Mouse (Mus musculus): ENCODE results near the gene Lpcat4.

Lpcat4 gene

DNA sequence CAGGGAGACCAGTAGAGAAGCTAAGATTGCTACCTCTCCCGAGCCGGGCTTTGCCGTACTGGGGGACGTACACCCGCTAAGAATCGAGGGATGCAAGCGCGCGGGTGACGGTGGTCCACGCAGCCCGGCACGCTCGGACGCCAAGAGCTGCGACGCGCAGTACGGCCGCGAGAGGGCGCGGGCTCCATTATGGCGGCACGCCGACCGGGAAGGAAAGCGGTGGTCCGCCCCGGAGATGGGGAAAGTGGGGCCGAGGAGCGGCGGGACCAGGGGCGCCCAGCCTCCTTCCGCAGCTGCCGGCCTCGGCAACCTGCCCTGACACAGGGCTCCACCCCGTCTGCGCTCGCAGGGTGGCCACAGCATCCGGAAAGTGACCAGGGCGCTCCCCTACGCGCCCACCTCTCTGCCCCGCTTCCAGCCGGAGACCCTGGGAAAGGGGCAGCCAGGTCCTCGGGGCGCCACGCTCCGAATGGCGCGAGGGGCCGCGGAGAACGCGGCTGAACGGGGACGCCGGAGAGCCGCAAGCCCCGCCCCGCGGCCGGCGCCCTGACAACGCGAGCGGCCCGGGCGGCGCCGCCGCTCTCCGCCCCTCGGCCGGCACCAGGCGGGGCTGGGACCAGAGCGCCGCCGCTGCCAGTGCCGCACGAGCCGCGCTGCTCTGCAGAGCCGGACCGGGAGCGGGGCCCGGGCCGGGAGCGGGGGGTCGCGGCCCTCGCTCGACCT, at the start of gene Lpcat4:
Gene Lpcat4, plus strand, starts transcription at position 257 of the 723 bp plus-strand sequence.
- DNase-seq = peak; percentile 92

- DNase-seq = peak; percentile 41
These were observed 42.4 kb upstream of the Lpcat4 start for GRCm38 (mm10) chr2:112196859-112197258.

- no peak for DNase-seq
These were observed 36.2 kb upstream of the Lpcat4 start for GRCm38 (mm10) chr2:112203056-112203455.

GRCm38 (mm10) chr2:112210142-112210541, 29.1 kb upstream of the Lpcat4 start:
- DNase-seq = peak; percentile 48

DNA sequence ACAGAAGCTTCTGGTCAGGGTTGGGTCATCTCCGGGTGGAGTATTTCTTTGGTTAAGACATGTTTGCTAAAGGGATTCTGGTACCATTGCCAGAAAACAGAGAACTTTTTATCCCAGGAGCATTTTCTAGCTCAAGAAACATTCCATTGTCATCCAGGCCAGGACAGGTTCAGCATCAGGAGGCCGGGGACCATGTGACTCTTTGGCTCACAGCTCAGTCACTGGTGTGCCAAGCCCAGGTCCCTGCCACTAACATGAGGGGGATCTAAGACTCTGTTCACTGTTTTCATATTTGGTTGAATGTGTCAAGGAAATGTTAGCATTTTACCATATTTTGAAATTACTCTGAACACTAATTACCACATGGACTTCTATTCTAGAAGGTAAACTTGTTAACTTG, 28.6 kb upstream of the Lpcat4 start:
- DNase-seq = no peak

- DNase-seq = peak; percentile 5
These were observed 23.3 kb upstream of the Lpcat4 start for GRCm38 (mm10) chr2:112215977-112216376.

DNA sequence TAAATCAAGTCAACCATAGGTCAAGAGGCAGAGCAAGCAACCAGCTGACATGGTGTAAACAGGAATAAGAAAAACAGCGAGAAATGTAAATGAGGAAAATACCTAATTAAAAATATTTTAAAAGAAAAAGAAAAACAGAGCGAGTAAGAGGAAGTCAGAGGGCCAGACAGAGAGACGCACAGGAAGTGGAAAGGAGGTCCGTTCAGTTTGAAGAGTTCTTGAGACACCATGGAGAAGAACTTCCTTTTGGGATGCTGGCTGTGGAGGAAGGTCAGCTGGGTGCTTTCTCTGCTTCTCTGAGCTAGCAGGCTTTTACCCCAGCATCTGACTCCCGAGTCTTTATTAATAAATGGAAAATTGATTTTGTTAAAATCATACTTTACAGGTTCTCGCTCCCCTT, 21.7 kb upstream of the Lpcat4 start:
- no peak for DNase-seq

GRCm38 (mm10) chr2:112220880-112221279, 18.4 kb upstream of the Lpcat4 start:
- DNase-seq = no peak

DNA sequence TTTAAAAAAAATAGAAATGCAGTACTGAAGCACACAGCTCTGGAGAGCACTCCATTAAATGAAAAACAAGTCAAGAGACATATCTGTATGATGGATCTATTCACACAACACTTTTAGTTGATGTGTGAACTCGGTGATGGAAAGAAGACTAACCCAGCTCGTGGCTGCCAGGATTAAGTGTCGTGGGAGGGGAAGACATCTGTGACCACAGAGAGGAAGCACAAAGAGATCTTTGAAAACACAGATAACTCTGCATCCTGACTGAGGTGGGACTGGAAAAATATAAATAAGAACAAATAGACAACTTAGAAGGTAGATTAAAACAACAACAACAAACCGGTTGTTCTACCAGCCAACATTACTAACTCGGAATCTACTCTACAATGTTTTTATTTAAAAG, 16.7 kb upstream of the Lpcat4 start:
- no peak for DNase-seq

DNA sequence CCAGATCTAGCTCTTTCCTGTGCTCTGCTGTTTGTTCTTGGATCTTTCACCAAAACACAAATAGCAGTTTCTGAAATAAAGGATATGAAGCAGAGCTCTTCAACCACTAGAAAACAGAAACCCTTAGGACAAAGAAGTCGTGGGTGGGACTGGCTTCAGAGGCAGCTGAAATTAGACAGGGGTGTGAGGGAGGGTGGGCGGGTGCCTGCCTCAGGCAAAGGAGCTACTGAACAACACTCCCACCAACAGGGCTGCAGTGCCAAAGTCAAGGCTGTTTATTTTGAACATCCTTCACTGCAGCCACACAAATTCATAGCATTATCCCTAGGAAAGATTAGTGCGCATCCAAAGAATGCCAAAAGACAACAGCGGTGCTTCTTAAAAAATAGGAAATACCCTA, 14.9 kb upstream of the Lpcat4 start:
- DNase-seq = no peak

- DNase-seq = no peak
These were observed 6.6 kb upstream of the Lpcat4 start for GRCm38 (mm10) chr2:112232623-112233022.

- no peak for DNase-seq
These were observed 2.6 kb upstream of the Lpcat4 start for GRCm38 (mm10) chr2:112236620-112237019.

DNA sequence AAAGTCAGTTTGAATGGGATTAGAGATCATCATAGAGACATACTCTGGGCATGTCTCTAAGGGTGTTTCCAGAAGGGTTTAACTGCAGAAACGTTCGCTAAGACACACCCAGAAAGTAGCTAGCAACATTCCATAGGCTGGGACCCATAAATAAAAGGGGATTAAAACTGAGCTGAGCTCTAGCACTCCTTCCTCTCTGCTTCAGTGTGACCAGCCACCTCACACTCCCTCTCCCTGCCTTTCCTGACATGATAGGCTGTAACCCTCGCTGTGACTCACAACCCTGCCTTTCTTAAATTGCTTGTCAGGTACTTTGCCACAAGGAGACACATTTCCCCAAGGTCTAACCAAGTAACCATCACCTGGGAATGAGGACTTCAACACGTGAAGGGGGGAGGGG, 1.3 kb upstream of the Lpcat4 start:
- no peak for DNase-seq

DNA sequence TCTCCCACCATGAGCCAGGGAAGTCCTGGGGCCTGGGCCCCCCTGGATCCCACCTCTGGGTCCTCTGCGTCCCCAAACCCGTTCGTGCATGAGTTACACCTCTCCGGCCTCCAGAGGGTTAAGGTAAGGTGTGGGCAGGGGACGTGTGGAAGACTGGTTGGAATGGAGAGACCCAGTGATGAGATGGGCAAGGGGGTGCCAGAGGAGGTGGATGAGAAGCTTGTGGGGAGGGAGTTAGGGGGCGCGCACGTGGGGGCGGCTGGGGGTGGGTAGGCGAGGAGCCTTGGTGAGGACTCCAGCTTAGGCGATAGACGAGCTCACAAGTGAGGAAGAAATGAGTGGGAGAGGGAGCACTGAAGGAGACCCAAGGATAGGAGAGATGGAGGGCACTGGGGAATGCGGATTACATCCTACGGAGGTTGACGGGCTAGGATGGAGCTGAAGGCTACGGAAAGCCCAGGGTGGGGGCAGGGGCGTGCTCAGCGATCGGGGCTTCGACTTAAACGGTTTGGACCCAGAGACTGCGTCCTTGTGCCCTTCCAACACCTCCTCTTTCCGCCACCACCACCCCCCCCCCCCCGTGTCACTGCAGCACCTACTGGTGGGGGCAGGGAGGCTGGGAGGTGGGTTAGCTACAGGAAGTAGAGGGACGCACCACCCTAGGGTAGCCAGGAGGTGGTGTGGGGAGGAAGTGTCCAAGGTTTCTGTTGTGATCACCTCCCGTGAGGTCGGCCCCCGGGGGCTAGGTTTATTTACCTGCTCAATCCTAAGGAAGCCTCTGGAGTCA, 860 bp downstream of the Lpcat4 start:
- no peak for DNase-seq

- DNase-seq = no peak
These were observed 2.5 kb downstream of the Lpcat4 start for GRCm38 (mm10) chr2:112241787-112242186.

GRCm38 (mm10) chr2:112245307-112245706, 6.0 kb downstream of the Lpcat4 start:
- DNase-seq = no peak

DNA sequence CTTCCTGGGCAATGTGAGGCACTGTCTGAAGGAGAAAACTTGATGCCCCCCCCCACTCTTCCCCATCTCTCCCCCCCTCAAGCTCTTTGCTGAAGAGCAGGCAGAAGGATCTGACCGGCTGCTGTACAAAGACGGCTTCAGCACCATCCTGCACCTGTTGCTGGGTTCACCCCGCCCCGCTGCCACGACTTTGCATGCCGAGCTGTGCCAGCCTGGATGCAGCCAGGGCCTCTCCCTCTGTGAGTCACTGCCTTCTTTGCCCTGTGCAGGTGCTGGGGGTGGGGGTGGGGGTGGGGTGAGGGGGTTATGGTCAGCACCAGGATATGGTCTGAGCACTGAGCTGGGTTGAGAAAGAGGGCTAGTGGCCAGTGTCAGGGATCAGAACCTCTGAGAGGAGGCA, 6.9 kb downstream of the Lpcat4 start:
- no peak for DNase-seq

- DNase-seq = no peak
These were observed 8.1 kb downstream of the Lpcat4 start for GRCm38 (mm10) chr2:112247323-112247722.

DNA sequence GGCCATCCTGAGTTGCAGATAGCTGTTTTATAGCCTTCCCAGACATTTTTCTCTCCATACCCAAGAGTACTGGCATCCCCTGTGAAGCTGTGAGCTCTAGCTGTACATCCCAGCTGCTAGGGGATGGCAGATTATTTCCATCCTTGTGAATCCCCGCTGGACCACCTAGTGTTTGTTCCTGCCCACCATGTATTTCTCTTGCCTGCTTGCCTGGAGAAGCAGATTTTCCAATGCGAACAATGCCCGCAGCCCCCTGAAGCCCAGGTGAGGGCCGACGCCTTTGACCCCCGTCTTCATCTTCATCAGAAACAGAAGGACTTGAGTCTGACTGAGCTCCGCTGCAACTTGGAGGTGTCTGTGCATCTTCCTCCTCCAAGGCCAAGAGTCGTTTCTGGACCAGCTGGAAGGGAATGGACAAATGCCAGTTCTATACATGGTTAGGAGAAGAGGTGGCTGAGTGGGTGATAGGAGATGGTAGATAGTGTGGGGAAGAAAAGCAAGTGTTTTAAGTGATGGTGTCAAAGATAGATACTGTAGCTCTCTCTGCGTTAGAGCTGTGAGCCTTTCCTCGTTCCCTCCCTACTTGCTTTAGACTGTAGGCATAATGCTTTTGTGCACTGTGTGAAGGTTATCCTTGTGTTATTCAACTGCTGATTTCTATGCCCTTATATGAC, 10.6 kb downstream of the Lpcat4 start:
- DNase-seq = no peak

- no peak for DNase-seq
These were observed 15.6 kb downstream of the Lpcat4 start for GRCm38 (mm10) chr2:112254675-112255515.

DNA sequence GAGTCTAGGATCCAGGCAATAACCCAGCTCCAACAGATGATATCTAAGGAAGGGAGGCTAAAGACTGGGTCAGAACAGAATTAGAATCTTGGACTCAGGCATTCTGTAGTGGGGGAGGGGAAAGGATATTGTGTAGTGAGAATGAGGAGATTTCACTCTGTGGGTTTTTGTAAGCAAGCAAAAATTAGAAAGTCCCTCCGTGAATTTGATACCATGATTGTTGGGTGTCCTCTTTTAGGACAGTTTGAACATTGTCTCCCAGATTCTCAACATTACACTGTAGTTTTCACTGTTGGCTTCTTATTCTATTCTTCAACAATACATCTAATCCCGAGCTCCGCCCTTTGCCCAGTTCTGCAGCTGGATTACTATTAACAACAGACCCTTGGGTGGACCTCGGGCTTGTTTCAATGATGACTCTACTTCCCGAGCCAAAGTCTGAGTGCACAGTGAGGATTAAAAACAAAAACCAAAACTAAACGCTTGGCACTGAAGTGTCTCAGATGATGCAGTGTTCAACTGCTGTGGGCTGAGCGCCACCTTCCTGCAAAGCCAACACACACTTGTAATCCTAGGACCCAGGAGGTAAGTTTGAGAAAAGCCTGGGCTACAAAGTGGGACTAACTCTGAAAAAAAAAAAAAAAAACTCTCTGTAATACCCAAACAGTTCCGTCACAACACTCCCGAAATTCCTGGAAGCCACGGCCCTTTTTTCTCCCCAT, 20.1 kb downstream of the Lpcat4 start, which contains the start of gene Nutm1:
Gene Nutm1, minus strand, starts transcription at position 51 of the 722 bp plus-strand sequence.
- DNase-seq = peak; percentile 16
